Mouse (Mus musculus) ovary, adult 18-20 months (tissue): ENCODE data around the gene Gm19345.

Experiments used
- DNase-seq: peaks from one replicate; pipeline ENCODE4 v3.0.0; 2022; ENCODE audit warnings: low spot score, mixed read lengths

The Gm19345 gene

GRCm38 (mm10) chr7:19871943-19872601 lies 20.3 kb downstream of the Gm19345 start:
- DNase-seq, result no peak

GRCm38 (mm10) chr7:19875948-19876682 lies 24.3 kb downstream of the Gm19345 start:
- no peak for DNase-seq

- no peak for DNase-seq
These were observed 25.1 kb downstream of the Gm19345 start for GRCm38 (mm10) chr7:19876781-19877425.

GRCm38 (mm10) chr7:19880754-19881153 lies 29.0 kb downstream of the Gm19345 start:
- DNase-seq, result no peak

GRCm38 (mm10) chr7:19887849-19888248 lies 36.0 kb downstream of the Gm19345 start, which contains the start of gene Ceacam19:
Ceacam19 (minus strand) TSS chr7:19887965.
- DNase-seq, result no peak

GRCm38 (mm10) chr7:19889881-19890280 lies 38.1 kb downstream of the Gm19345 start:
- DNase-seq, result no peak
